Mouse (Mus musculus): Measurements from ENCODE around the gene Rfx1.

Rfx1 gene

GRCm38 (mm10) chr8:84096061-84096460, 29.4 kb downstream of the Rfx1 start:
- no peak for DNase-seq

- no peak for DNase-seq
Observed at GRCm38 (mm10) chr8:84098376-84098775, 31.7 kb downstream of the Rfx1 start.

- DNase-seq: no peak
Observed at GRCm38 (mm10) chr8:84101476-84102270, 35.0 kb downstream of the Rfx1 start.

DNA sequence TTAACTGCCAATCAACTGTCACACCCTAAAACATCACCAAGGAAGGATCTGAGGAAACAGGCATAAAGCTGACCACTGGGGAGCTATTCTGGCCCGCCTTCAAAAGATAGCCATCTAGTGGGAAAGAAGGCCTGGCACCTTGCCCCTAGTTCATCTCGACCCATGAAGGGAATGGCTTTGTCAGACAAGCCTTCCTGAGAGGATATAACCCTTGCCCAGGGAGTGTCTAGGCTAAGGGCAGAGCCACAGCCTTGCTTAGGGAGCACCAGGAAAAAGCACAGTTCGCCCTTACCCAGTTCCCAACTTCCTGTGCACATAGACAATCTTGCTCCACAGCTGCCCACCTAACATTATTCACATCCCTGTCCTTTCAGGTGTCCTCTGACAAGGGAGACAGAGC, 37.0 kb downstream of the Rfx1 start:
- DNase-seq: no peak

DNA sequence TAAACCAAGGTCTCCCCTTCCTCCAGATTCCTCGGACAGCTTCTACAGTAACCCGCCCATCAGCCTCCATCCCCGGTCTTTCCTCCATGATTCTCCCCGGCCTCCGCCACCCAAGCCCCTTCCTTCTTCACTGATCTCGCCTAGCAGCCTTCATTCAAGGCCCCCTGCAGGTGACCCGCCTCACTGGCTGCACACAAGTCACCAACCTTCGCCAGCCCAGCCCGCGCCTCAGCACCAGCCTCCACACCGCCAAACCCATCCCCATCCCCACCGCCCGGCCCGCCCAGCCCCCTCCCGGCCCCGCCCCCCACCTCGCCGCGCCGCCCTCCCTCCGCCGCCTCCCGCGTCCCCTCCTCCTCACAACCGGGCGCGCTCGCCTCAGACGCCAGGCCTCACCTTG, 37.6 kb downstream of the Rfx1 start:
- peak; percentile 28 for DNase-seq

- DNase-seq: peak; percentile 99
Observed at GRCm38 (mm10) chr8:84104697-84105609, 38.3 kb downstream of the Rfx1 start, which contains the start of gene Dcaf15. TSS of gene Dcaf15 (minus strand) at chr8:84104768.

DNA sequence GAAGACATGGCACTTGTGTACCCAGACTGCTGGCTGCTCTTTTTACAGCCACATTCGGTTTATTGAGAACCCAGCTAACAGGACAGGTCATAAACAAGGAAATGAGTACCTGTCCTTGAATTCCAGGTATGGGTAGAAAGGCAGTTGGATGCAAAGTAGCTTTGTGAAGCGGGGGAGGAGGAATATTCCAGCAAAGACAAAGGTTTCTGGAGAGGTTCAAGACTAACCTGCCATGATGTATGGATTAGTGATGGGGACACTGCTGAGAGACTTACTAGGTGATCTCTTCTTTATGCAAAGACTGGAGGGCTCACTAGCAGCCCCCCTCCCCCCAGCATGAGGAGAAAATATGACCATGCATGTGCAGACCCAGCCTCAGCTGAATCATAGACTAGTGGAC, 39.0 kb downstream of the Rfx1 start:
- DNase-seq: no peak

DNA sequence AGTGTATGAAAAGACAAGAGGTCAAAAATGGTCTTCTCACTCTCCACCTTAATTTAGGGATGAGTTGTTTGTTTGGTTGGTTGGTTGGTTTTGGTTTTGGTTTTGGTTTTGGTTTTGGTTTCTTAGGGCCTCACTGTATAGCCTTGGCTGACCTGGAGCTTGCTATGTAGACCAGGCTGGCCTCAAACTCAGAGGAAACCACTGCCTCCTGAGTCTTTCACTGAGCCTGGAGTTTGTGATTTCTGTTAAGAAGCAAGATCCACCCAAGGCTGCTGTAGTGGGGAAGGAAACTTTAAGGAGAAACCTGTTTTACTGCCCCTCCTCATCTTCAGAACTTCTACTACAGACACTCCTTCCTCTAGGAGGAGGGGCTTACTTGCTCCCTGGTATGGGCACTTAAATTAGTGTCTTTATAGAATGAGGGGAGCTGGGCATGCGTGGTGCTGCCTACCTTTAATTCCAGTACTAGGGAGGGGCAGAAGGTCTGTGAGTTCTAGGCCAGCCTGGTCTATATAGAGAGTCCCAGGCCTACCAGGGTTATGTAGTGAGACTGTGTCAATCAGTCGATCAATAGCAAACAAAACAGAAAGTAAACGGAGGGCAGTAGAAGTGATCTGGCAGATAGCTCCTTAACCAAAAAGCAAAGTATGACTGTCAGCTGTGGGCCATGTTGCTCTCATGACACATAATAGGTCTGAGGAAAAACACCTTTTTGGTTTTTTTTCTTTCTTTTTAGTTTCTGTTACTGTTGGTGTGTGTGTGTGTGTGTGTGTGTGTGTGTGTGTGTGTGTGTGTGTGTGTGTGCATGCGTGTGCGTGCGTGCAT, 39.8 kb downstream of the Rfx1 start:
- DNase-seq: no peak

DNA sequence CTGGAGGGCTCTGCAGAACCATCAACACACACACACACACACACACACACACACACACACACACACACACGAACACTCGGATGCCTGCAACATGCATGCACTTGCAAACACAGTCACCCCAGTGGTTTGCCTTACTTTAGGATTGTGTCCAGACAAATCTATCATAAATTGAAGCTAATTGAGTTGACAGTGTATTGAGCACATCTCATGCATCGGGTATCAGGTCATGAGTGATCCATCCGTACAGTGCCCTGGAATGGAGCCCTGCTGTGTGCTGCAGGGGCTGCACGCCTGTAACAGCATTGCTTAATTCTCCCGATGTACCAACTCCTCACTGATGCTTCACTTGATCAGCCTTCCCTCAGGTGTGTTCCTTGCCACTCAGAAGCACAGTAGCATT, 49.0 kb downstream of the Rfx1 start:
- DNase-seq: no peak

DNA sequence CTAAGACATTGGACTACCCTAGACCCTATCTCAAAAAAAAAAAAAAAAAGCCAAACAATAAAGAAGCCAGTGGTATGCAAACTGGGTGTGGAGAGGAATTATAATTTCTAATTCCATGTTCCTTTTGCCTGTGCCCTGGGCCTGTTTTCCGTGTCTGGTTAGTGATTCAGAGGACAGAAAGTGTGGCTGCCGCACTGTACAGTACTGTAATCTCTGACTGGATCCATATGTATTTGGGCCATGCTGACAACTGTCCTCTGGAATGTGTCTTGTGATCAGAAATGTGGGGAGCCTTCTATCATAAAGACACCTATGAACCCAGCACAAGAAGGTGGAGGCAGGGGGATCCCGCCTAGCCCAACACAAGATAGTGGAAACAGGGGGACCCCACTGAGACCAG, 55.5 kb downstream of the Rfx1 start:
- DNase-seq: no peak

GRCm38 (mm10) chr8:84125656-84126055, 59.0 kb downstream of the Rfx1 start, which contains the start of gene Podnl1:
TSS of gene Podnl1 (plus strand) at chr8:84125989.
- no peak for DNase-seq

DNA sequence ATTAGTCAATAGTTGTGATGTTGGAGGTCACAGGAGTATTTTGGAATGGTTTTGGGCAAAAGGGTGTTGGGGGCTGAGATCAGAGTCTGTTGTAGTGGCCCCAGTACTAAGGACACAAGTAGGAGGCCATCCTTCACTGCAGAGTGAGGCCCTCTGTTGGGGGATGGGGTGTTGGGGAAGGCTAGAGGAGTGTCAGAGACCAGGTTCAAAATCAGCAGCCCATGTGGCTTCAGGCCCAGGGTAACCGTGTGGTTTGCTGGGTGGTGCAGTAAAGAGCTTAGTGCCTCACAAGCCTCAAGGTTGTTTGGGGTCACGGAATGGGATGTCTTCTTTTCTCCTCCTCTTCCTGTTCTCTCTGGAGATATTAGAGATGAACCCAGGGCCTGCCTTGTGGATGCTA, 60.1 kb downstream of the Rfx1 start:
- DNase-seq: no peak

GRCm38 (mm10) chr8:84127202-84127901, 60.7 kb downstream of the Rfx1 start:
- no peak for DNase-seq

DNA sequence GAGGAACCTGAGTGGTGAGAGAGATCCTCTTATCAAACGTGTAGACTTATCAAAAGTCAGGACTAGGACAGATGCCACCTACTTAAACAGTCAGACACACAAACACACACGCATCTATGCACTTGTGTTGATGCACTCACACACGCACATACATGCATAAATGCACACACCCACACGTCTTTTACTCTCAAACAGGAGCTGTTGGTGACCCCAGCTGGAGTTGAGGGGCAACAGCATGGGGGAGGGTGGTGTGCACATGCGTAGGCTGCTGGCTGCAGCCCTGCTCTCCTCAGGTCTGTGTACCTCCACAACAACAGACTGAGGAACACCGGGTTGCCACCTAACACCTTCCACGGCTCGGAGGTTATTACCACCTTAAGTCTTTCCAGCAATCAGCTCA, 61.6 kb downstream of the Rfx1 start:
- no peak for DNase-seq

DNA sequence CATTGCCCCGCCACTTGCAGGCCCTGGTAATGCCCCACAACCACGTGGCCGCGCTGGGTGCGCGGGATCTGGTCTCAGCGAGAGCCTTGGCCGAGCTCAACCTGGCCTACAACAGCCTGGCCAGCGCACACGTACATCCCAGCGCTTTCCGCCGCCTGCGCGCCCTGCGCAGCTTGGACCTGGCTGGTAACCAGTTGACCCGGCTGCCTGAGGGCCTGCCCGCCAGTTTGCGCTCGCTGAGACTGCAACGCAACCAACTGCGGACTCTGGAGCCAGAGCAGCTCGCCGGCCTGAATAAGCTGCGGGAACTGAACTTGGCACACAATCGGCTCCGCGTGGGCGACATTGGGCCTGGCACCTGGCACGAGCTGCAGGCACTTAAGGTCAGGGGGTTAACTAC, 64.2 kb downstream of the Rfx1 start:
- no peak for DNase-seq

- DNase-seq: no peak
Observed at GRCm38 (mm10) chr8:84132225-84132624, 65.6 kb downstream of the Rfx1 start.

DNA sequence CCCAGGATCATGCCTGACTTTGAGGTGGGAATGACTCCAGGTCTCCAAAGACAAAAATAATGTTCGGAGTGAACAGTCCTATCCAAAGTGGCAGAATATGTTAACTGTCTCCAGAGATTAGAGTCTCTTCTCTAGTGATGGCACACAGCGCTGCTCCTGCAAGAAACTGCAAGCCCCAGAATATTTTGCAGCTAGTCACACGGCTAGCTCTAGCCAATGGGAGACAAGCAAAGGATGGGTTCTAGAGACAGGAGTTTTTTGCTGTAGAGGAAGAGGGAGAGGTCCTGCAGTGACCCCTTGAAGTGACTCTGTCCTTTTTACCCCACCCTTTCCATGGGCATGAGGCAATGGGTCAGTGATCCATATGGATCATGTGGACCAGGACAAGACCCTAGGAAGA, 71.2 kb downstream of the Rfx1 start:
- DNase-seq: no peak

DNA sequence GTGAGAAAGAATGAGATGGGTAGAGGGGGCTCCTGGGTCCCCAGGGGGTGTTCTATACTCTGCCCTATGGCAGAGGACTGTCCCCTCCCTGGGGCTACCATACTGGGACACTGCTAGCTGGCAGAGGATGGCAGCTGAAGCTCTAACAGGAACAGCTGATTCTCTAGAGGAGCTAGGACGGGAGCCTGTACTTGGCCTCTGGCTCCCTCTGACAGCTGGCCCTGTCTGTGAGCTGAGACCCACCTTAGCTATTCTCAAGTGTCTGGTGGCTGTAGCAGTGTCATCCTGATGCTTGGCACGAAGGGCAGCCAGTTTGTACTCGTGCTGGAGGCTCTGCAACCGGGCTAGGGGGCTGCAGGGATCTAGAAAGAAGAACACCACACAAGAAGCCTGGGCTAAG, 74.2 kb downstream of the Rfx1 start:
- DNase-seq: no peak

DNA sequence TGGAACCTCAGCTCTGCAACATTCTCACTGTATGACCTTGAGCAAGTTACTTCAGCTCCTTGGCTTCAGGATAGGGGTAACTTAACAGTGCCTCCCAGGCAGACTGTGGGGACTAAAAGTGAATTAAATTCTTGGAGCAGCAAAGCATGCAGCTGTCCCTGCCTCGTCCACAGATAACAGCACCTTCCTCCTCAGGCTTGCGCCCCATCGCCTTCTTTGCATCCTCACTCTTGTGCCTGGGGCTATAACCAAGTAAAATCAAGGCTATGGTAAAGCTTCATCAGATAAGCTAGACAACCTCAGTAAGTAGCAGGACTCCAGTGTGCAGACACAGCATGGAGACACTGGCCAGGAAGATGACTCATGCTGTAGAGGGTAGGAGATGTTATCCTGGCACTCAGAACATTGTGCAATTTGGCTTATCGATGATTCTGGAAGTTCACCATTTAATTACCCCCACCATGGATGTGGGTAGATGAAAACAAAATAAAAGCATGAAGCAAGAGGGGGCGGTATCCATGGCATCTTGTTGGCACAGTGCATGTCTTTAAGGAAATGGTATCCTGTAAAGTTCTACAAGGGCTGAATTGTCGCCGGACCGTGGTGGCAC, 78.1 kb downstream of the Rfx1 start:
- DNase-seq: no peak
